Mouse (Mus musculus) liver, embryonic 13.5 days (tissue): ENCODE results near the gene Chil1. TPM values are rescaled to one million over a fixed set of nuclear protein-coding genes. Genes with fewer than 3 reads are reported as not detected.

ENCODE experiments used
- ATAC-seq: fragments of 200-750 bp; cut with Nextera tagmentation; 2 replicates; pipeline ENCODE4 v1.8.0; 2017; ENCODE audit warnings: low read depth, mild to moderate bottlenecking, moderate number of reproducible peaks, moderate library complexity
- DNase-seq: peaks from one replicate; pipeline ENCODE4 v3.0.0; 2022
- H3K27ac ChIP-seq: fragments of 300-500 bp; sonication (generic); 2 replicates; pipeline ENCODE4 v1.5.1; 2015; ENCODE audit warnings: moderate library complexity, mild to moderate bottlenecking, inconsistent platforms
- H3K27me3 ChIP-seq: fragments of 300-500 bp; sonication (generic); 2 replicates; pipeline ENCODE4 v1.6.1; 2015; ENCODE audit warnings: mild to moderate bottlenecking, inconsistent platforms
- H3K36me3 ChIP-seq: fragments of 300-500 bp; sonication (generic); 2 replicates; pipeline ENCODE4 v1.6.1; 2015; ENCODE audit warnings: mild to moderate bottlenecking, inconsistent platforms
- H3K4me1 ChIP-seq: fragments of 300-500 bp; sonication (generic); replicated peaks from 2 replicates; pipeline ENCODE4 v1.6.1; 2015; ENCODE audit warnings: inconsistent platforms
- H3K4me2 ChIP-seq: fragments of 300-500 bp; sonication (generic); 2 replicates; pipeline ENCODE4 v1.6.1; 2015; ENCODE audit warnings: inconsistent platforms, mild to moderate bottlenecking, moderate library complexity
- H3K4me3 ChIP-seq: fragments of 300-500 bp; sonication (generic); replicated peaks from 2 replicates; pipeline ENCODE4 v1.5.1; 2015; ENCODE audit warnings: mild to moderate bottlenecking, inconsistent platforms
- H3K9ac ChIP-seq: fragments of 300-500 bp; sonication (generic); 2 replicates; pipeline ENCODE4 v1.6.1; 2015; ENCODE audit warnings: mild to moderate bottlenecking, inconsistent platforms
- H3K9me3 ChIP-seq: fragments of 300-500 bp; sonication (generic); replicated peaks from 2 replicates; pipeline ENCODE4 v1.6.1; 2016; ENCODE audit warnings: inconsistent platforms
- WGBS: fragments of 180-500 bp; shearing (Covaris S2); methylation state at CpG from one replicate; pipeline ENCODE4 v1.1.7; 2015; ENCODE audit not compliant: insufficient replicate concordance; 5-methylcytosine and 5-hydroxymethylcytosine counted together
- polyA plus RNA-seq: library from polyadenylated mRNA; unstranded; fragments of >200 nt; fragmentation: Nextera tagmentation; extraction: Ambion mirVana; gene quantifications from 2 replicates; pipeline ENCODE4 v1.2.1, GENCODE M21; 2015

Chil1 gene
- polyA plus RNA-seq, 1 experiment from 2014 or later: 2.4 TPM

DNA sequence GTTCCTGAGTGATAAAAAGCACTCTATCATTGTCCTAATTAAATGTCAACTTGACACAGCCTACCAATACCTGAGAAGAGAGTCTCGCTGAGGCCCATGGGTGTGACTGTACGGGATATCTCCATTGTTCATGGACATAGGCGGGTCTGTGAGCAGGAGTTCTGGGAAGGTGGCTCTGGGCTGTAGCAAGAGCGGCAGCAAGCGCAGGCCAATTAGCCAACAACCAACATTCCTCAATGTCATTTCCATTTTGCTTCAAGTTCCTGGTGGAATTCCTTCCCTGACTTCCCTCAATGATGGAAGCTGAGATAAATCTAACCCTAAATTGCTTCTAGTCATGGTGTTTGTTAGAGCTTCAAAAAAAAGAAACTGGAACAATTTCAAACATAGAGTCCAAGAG, 4.0 kb upstream of the Chil1 start:
- Histone ChIP-seq H3K27me3 (peaks cover 3% of the 10 kb centered on the region; the same call in 1 of the 2 replicates), H3K4me1 (peaks cover 5% of the 10 kb centered on the region; the same call in 1 of the 2 replicates), H3K4me2 (no peak overlapping the region), H3K36me3 (no peaks in the 10 kb centered on the region), H3K27ac (no peak overlapping the region), H3K4me3 (no peak overlapping the region), H3K9ac (no peak overlapping the region), H3K9me3 (no peaks in the 10 kb centered on the region)
- DNase-seq (no peak), ATAC-seq (no peak)
- WGBS: 71% methylated on average over 5 of the region's 5 CpGs

DNA sequence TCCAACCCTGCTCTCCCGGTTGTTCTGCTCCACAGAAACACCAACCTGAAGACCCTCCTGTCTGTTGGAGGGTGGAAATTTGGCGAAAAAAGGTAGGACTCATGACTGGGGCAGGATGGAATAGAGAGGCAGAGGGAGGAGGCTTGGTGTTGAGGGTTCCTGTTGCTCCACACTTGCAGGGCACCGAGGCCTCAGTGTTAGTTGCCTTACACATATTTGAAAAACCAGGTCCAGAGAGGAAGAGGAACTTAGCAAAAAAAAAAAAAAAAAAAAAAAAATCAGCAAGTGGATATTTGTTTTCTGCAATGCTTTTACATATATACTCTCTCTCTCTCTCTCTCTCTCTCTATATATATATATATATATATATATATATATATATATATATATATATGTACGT, 2.1 kb downstream of the Chil1 start:
- H3K36me3 ChIP-seq: no peaks in the 10 kb centered on the region
- H3K4me2 ChIP-seq: no peak overlapping the region
- no peak overlapping the region for H3K27ac ChIP-seq
- no peak overlapping the region for H3K4me3 ChIP-seq
- DNase-seq (no peak), ATAC-seq (no peak)
- H3K4me1 ChIP-seq: peaks cover 5% of the 10 kb centered on the region; the same call in 1 of the 2 replicates
- H3K9me3 ChIP-seq: no peaks in the 10 kb centered on the region
- H3K9ac ChIP-seq: no peak overlapping the region
- H3K27me3 ChIP-seq: peaks cover 19% of the 10 kb centered on the region
- WGBS: 45% methylated on average over 4 of the region's 4 CpGs

DNA sequence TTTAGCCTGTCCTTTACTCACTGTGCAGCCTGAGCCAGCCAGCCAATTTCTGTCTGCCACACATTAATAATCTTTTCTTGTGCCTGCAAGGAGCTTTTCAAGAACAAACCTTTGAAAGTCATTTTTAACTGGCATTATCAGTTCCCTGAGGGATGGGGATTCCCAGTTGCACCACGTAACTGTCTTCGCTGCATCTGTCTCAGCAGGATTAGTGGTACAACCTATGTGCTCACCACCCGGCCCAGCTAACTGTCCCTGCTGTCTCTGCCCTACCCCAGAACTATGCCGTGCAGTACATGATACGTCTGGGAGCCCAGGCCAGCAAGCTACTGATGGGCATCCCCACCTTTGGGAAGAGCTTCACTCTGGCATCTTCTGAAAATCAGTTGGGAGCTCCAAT, 6.2 kb downstream of the Chil1 start:
- WGBS: 62% methylated on average over 5 of the region's 5 CpGs
- no peak overlapping the region for H3K4me3 ChIP-seq
- no peak overlapping the region for H3K27ac ChIP-seq
- no peak for ATAC-seq
- peaks cover 10% of the 10 kb centered on the region; the same call in 1 of the 2 replicates for H3K4me1 ChIP-seq
- peaks cover 37% of the 10 kb centered on the region for H3K27me3 ChIP-seq
- no peaks in the 10 kb centered on the region for H3K9me3 ChIP-seq
- no peak for DNase-seq
- no peaks in the 10 kb centered on the region for H3K36me3 ChIP-seq
- H3K4me2 ChIP-seq: no peak overlapping the region
- H3K9ac ChIP-seq: no peak overlapping the region

DNA sequence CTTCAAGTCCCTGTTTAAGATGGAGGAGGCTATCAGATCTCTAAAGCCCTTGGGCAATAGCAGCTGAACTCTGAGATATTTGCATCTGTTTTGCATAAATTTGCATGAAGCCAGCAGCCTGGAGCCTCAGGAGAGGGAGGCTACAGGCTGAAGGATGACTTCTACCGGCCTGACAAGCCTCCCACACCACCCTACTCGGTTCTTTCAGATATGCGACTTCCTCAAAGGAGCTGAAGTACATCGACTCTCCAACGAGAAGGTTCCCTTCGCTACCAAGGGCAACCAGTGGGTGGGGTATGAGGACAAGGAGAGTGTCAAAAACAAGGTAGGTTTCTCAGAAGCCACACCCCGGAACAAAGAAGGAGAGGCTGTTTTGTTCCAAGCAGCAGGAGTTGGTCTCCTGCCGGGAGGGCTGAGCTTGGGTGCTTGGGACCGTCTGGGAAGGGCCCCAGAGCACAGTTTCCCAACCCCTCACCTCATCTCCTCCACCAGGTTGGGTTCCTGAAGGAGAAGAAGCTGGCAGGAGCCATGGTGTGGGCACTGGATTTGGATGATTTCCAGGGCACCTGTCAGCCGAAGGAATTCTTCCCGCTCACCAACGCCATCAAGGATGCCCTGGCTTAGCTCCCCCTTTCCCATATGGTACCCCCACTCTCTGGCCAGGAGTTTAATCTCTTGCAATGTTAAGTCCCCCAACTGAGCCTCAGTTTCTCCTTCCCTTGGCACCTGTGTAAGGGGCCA, 7.2 kb downstream of the Chil1 start:
- H3K27me3 ChIP-seq: peaks cover 39% of the 10 kb centered on the region
- peak; percentile 18 for DNase-seq
- H3K4me3 ChIP-seq: no peak overlapping the region
- peaks cover 10% of the 10 kb centered on the region; the same call in 1 of the 2 replicates for H3K4me1 ChIP-seq
- H3K27ac ChIP-seq: no peak overlapping the region
- H3K36me3 ChIP-seq: no peaks in the 10 kb centered on the region
- no peak overlapping the region for H3K4me2 ChIP-seq
- no peak for ATAC-seq
- no peaks in the 10 kb centered on the region for H3K9me3 ChIP-seq
- no peak overlapping the region for H3K9ac ChIP-seq
- WGBS: 18% methylated on average over 12 of the region's 12 CpGs

DNA sequence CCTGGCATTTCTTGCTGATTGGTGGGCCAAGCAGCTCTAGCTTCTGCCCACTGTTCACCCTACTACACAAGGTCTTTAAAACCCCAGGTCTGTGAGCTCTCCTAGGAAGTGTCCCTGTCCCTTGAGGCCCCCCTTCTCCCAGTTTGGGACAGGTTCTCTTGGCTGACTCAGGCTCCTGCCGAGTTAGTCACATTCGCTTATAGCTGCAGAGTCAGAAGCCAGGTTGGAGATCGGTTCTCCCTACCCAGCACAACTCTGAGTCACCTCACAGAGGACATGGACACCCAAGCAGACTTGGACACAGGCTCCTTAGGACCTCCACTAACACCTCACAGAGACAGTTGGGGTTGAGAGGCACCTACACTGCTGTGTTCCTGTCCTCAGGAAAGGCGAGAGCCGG, 9.2 kb downstream of the Chil1 start:
- WGBS: 71% methylated on average over 5 of the region's 5 CpGs
- no peak overlapping the region for H3K4me2 ChIP-seq
- no peaks in the 10 kb centered on the region for H3K36me3 ChIP-seq
- H3K4me1 ChIP-seq: peaks cover 24% of the 10 kb centered on the region
- no peak overlapping the region for H3K9ac ChIP-seq
- H3K4me3 ChIP-seq: no peak overlapping the region
- H3K9me3 ChIP-seq: no peaks in the 10 kb centered on the region
- peaks cover 39% of the 10 kb centered on the region for H3K27me3 ChIP-seq
- ATAC-seq (no peak), DNase-seq (no peak)
- H3K27ac ChIP-seq: no peak overlapping the region

DNA sequence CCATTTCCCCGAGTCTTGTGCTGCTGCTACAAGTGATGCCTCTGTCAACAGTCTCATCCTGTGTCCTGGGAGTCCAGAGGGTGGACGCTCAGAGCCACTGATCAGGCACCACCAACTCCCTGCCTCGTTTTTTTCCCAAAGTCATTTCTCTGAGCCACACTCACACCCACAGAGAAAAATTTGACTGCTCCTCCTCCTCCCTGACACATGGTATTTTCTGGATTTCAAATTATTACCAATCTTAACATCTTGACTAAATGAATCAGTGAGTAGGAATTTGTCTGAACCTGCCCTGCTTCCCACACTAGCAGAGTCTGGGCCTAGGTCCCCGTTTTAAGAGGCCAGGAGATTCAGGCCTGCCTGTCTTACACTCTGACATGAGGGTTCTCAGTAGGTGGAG, 10.0 kb downstream of the Chil1 start:
- 35% methylated on average over 4 of the region's 4 CpGs for WGBS
- no peak overlapping the region for H3K4me3 ChIP-seq

DNA sequence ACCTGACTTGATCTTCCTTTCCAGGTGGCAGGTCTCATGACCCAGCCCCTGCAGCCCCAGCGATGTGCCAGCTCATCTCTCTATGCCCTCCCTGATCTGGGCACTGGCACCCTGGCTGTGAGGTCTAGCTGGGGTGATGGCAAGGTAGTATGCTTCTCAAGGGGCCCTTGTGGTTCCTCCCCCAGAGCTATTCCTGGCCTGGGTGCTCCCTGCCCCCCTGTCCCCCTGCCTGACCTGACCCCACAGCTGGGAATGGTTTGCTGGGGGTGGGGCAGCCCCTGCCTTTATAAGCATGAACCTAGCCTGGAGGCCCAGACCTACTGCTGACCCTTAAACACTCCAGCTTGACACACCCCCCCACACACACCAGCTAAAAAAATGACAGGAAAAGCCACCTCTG, 11.2 kb downstream of the Chil1 start, which contains the start of gene Mybph:
Mybph (plus strand) TSS at position 323 of the 400 bp plus-strand sequence.
- no peak within 1 kb of the TSS for H3K9ac ChIP-seq
- H3K4me1 ChIP-seq: peaks cover 26% of the 10 kb centered on the region
- no peaks in the 10 kb centered on the region for H3K36me3 ChIP-seq
- H3K27ac ChIP-seq: no peak within 1 kb of the TSS
- WGBS: 41% methylated on average over 1 of the region's 1 CpGs
- no peak within 1 kb of the TSS for H3K4me2 ChIP-seq
- peaks cover 31% of the 10 kb centered on the region for H3K27me3 ChIP-seq
- no peak within 1 kb of the TSS for H3K4me3 ChIP-seq
- DNase-seq (no peak), ATAC-seq (no peak)
- H3K9me3 ChIP-seq: no peaks in the 10 kb centered on the region

More for the DNA sequence above, 10.0 kb downstream of the Chil1 start:
- H3K4me2 ChIP-seq: no peak overlapping the region
- ATAC-seq: no peak
- H3K27me3 ChIP-seq: peaks cover 34% of the 10 kb centered on the region
- H3K27ac ChIP-seq: no peak overlapping the region
- H3K4me1 ChIP-seq: peaks cover 26% of the 10 kb centered on the region
- no peaks in the 10 kb centered on the region for H3K9me3 ChIP-seq
- no peak overlapping the region for H3K9ac ChIP-seq
- no peaks in the 10 kb centered on the region for H3K36me3 ChIP-seq
- DNase-seq: no peak

DNA sequence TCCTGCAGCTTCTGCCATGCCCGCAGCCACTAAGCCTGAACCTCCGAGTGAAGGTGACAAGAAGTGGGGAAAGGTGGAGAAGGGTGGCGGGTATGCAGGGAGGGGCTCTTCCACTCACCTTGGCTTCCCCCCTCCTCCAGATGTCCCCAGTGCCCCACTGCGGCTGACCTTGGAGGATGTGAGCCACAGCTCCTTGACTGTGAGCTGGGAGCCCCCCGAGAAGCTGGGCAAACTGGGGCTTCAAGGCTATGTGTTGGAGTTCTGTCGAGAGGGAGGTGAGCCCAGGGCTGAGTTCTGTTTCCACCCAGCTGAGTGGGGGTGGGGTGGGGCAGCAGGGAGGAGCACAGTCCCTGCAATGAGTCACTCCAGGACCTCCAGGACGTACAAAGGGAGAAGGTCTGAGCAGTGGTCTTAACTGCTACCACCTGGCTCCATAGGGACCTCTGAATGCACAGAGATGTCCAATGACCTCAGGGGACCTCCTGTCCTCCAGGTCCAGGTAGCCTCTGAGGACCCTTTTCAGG, 11.8 kb downstream of the Chil1 start:
- WGBS: 54% methylated on average over 7 of the region's 7 CpGs
- Histone ChIP-seq H3K4me3 (no peak overlapping the region), H3K36me3 (no peaks in the 10 kb centered on the region), H3K27ac (no peak overlapping the region), H3K4me1 (peaks cover 24% of the 10 kb centered on the region), H3K27me3 (peaks cover 25% of the 10 kb centered on the region), H3K9ac (no peak overlapping the region), H3K9me3 (no peaks in the 10 kb centered on the region), H3K4me2 (no peak overlapping the region)
- ATAC-seq (no peak), DNase-seq (no peak)

DNA sequence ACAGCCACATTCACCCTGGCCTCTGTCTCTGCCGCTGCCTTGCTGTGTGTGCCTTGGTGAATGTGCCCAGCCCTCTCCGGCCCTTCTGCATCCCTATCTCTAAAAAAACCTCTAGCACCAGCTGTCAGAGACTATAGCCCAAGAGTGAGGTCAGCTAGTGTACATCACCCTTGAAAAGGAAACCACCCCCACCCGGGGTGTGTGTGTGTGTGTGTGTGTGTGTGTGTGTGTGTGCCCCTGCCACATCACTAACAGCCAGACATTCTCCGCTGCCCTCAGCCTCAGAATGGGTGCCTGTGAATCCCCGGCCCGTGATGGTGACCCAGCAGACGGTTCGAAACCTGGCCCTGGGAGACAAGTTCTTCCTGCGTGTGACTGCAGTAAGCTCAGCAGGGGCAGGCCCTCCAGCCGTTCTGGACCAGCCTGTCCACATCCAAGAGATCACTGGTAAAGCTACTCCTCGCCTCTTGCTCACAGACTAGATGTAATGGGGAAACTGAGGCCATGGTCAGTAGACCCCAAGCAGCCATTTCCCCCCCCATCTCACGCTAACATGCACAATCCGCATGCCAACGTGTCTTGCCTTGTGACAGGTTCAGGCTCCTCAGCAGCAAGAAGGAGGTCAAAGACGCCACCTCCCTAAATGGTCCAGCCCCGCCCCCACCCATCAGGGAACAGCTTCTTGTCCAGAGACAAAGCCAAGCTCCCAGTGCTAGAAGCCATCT, 12.5 kb downstream of the Chil1 start:
- no peak for ATAC-seq
- Histone ChIP-seq H3K27ac (no peak overlapping the region), H3K27me3 (peaks cover 22% of the 10 kb centered on the region)

DNA sequence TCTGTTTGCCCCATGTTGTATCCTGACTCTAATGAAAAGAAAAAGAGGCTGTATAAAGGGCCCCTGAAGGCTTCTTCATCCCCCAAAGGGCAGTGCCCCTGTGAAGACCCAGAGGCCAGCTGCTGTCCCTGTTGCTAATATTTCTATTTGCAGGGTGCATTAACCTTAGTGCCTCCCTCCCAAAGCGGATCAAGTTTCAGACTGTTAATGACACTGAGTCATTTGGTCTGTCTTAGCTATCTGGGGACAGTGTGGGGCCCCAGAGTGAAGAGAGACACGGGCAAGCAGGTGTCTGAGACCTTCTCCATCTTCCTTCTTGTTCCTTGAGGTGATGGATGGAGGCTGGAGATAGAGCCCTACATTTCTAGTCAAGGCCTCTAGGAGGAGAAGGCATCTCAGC, 13.1 kb downstream of the Chil1 start:
- DNase-seq (no peak), ATAC-seq (no peak)
- no peaks in the 10 kb centered on the region for H3K9me3 ChIP-seq
- no peak overlapping the region for H3K4me3 ChIP-seq
- WGBS: 39% methylated on average over 2 of the region's 2 CpGs
- no peak overlapping the region for H3K27ac ChIP-seq
- H3K4me2 ChIP-seq: no peak overlapping the region
- H3K36me3 ChIP-seq: no peaks in the 10 kb centered on the region
- peaks cover 16% of the 10 kb centered on the region for H3K4me1 ChIP-seq
- peaks cover 18% of the 10 kb centered on the region; the same call in 1 of the 2 replicates for H3K27me3 ChIP-seq
- no peak overlapping the region for H3K9ac ChIP-seq

More for the DNA sequence above, 12.5 kb downstream of the Chil1 start:
- no peak overlapping the region for H3K4me2 ChIP-seq
- DNase-seq: no peak
- H3K9ac ChIP-seq: no peak overlapping the region
- H3K4me3 ChIP-seq: no peak overlapping the region
- H3K9me3 ChIP-seq: no peaks in the 10 kb centered on the region
- peaks cover 17% of the 10 kb centered on the region for H3K4me1 ChIP-seq
- WGBS: 67% methylated on average over 16 of the region's 16 CpGs
- H3K36me3 ChIP-seq: no peaks in the 10 kb centered on the region

DNA sequence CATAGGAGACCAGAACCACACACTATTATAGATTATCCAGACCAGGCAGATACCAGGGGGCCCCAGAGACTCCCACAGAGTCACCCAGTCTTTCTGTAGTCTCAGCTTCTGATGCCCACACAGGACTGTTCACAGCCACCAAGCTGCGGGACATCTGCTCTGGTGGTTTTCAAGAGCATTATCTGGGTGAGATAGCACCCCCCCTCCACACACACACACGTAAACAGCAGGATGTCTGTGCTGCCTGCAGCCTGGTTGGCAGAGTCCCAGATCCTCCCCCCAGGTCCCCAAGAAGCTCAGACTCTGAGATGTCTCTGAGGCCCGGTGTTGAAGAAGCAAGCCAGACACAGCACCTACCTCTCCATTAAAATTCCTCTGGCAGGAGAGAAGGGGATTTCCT, 13.6 kb downstream of the Chil1 start:
- no peak overlapping the region for H3K4me2 ChIP-seq
- peaks cover 14% of the 10 kb centered on the region; the same call in 1 of the 2 replicates for H3K27me3 ChIP-seq
- no peak overlapping the region for H3K9ac ChIP-seq
- H3K4me3 ChIP-seq: no peak overlapping the region
- no peak overlapping the region for H3K27ac ChIP-seq
- no peaks in the 10 kb centered on the region for H3K36me3 ChIP-seq
- peaks cover 16% of the 10 kb centered on the region for H3K4me1 ChIP-seq
- no peaks in the 10 kb centered on the region for H3K9me3 ChIP-seq
- no peak for ATAC-seq
- DNase-seq: no peak
- WGBS: 13% methylated on average over 3 of the region's 3 CpGs
